Mouse (Mus musculus): ENCODE measurements around the gene Il5.

Gene Il5

GRCm38 (mm10) chr11:53720715-53721114 is at the start of gene Il5:
TSS of gene Il5 (plus strand) at chr11:53720794.
- peak; percentile 43 to 61 for DNase-seq (ENCODE audit: inconsistent age in 2 of 2, low spot score in 1 of 2)

GRCm38 (mm10) chr11:53671414-53671813 is 49.2 kb upstream of the Il5 start:
- DNase-seq (ENCODE audit: inconsistent age in 2 of 2, low spot score in 1 of 2): no peak

GRCm38 (mm10) chr11:53680141-53680540 is 40.5 kb upstream of the Il5 start:
- DNase-seq (ENCODE audit: inconsistent age in 2 of 2, low spot score in 1 of 2): no peak

- no peak for DNase-seq (ENCODE audit: inconsistent age in 2 of 2, low spot score in 1 of 2)
Measured at GRCm38 (mm10) chr11:53681686-53682085, 38.9 kb upstream of the Il5 start.

- no peak for DNase-seq (ENCODE audit: inconsistent age in 2 of 2, low spot score in 1 of 2)
Measured at GRCm38 (mm10) chr11:53682170-53682569, 38.4 kb upstream of the Il5 start.

- no peak for DNase-seq (ENCODE audit: inconsistent age in 2 of 2, low spot score in 1 of 2)
Measured at GRCm38 (mm10) chr11:53682994-53683530, 37.5 kb upstream of the Il5 start.

- no peak for DNase-seq (ENCODE audit: inconsistent age in 2 of 2, low spot score in 1 of 2)
Measured at GRCm38 (mm10) chr11:53691979-53692378, 28.6 kb upstream of the Il5 start.

- DNase-seq (ENCODE audit: inconsistent age in 2 of 2, low spot score in 1 of 2): no peak
Measured at GRCm38 (mm10) chr11:53698521-53698920, 22.1 kb upstream of the Il5 start.

- no peak for DNase-seq (ENCODE audit: inconsistent age in 2 of 2, low spot score in 1 of 2)
Measured at GRCm38 (mm10) chr11:53699351-53699750, 21.2 kb upstream of the Il5 start.

GRCm38 (mm10) chr11:53706236-53706933 is 14.2 kb upstream of the Il5 start:
- DNase-seq (ENCODE audit: inconsistent age in 2 of 2, low spot score in 1 of 2): peak in 1 of 2 experiments; percentile 44

- peak; percentile 93 to 98 for DNase-seq (ENCODE audit: inconsistent age in 2 of 2, low spot score in 1 of 2)
Measured at GRCm38 (mm10) chr11:53706934-53707717, 13.5 kb upstream of the Il5 start, which contains the start of gene Rad50. TSS of gene Rad50 (minus strand) at chr11:53707319.

- DNase-seq (ENCODE audit: inconsistent age in 2 of 2, low spot score in 1 of 2): no peak
Measured at GRCm38 (mm10) chr11:53707718-53708009, 12.9 kb upstream of the Il5 start.

- no peak for DNase-seq (ENCODE audit: inconsistent age in 2 of 2, low spot score in 1 of 2)
Measured at GRCm38 (mm10) chr11:53719701-53720100, 893 bp upstream of the Il5 start.

GRCm38 (mm10) chr11:53731457-53731856 is 10.9 kb downstream of the Il5 start:
- DNase-seq (ENCODE audit: inconsistent age in 2 of 2, low spot score in 1 of 2): no peak

- no peak for DNase-seq (ENCODE audit: inconsistent age in 2 of 2, low spot score in 1 of 2)
Measured at GRCm38 (mm10) chr11:53732244-53732643, 11.7 kb downstream of the Il5 start.

GRCm38 (mm10) chr11:53733824-53734223 is 13.2 kb downstream of the Il5 start:
- DNase-seq (ENCODE audit: inconsistent age in 2 of 2, low spot score in 1 of 2): no peak

GRCm38 (mm10) chr11:53734431-53734830 is 13.8 kb downstream of the Il5 start:
- DNase-seq (ENCODE audit: inconsistent age in 2 of 2, low spot score in 1 of 2): no peak

GRCm38 (mm10) chr11:53734970-53735681 is 14.5 kb downstream of the Il5 start:
- no peak for DNase-seq (ENCODE audit: inconsistent age in 2 of 2, low spot score in 1 of 2)

- DNase-seq (ENCODE audit: inconsistent age in 2 of 2, low spot score in 1 of 2): peak; percentile 63 to 87
Measured at GRCm38 (mm10) chr11:53735682-53736245, 15.2 kb downstream of the Il5 start.

GRCm38 (mm10) chr11:53736771-53737572 is 16.4 kb downstream of the Il5 start:
- peak; percentile 82 to 93 for DNase-seq (ENCODE audit: inconsistent age in 2 of 2, low spot score in 1 of 2)

Data from adrenal gland, adult (tissue).